Mouse (Mus musculus) kidney, adult 2 months (tissue): ENCODE measurements around the gene Slc4a1. TPM values are rescaled to one million over a fixed set of nuclear protein-coding genes. Genes with fewer than 3 reads are reported as not detected.
"Not testable (repeated sequence)": the region's sequence is repeated elsewhere in the genome, so short reads cannot be mapped to it uniquely, and the experiment has no call there.

Source experiments
- DNase-seq: peaks from one replicate; pipeline ENCODE4 v3.0.0; 2021
- H3K27ac ChIP-seq: fragments of 200-500 bp; 2 replicates; pipeline ENCODE4 v1.5.1; 2012; ENCODE audit warnings: low read depth, low read length, control low read depth, inconsistent platforms; ENCODE audit not compliant: insufficient read depth
- H3K27me3 ChIP-seq: fragments of 200-500 bp; replicated peaks from 2 replicates; pipeline ENCODE4 v1.6.1; 2012; ENCODE audit warnings: mild to moderate bottlenecking, moderate library complexity, low read length, inconsistent platforms; ENCODE audit not compliant: control insufficient read depth, insufficient read depth
- H3K36me3 ChIP-seq: fragments of 200-500 bp; 2 replicates; pipeline ENCODE4 v1.6.1; 2012; ENCODE audit warnings: mild to moderate bottlenecking, moderate library complexity, low read length, inconsistent platforms; ENCODE audit not compliant: control insufficient read depth, insufficient read depth
- H3K4me1 ChIP-seq: fragments of 200-500 bp; 2 replicates; pipeline ENCODE4 v1.6.1; 2011; ENCODE audit warnings: low read length; ENCODE audit not compliant: control insufficient read depth, insufficient read depth
- H3K4me3 ChIP-seq: fragments of 200-500 bp; 2 replicates; pipeline ENCODE4 v1.5.1; 2011; ENCODE audit warnings: mild to moderate bottlenecking, low read depth, low read length, control low read depth; ENCODE audit not compliant: insufficient read depth
- CTCF ChIP-seq: fragments of 200-500 bp; conservative IDR thresholded peaks from 2 replicates; pipeline ENCODE4 v1.5.1; 2011; ENCODE audit warnings: low read depth, mild to moderate bottlenecking, control low read depth, low read length, moderate library complexity, mixed read lengths; ENCODE audit not compliant: insufficient read depth, insufficient read length
- POLR2A ChIP-seq: fragments of 200-500 bp; IDR thresholded peaks from one replicate; pipeline ENCODE4 v1.6.1; 2011; ENCODE audit warnings: low read depth, low read length, control low read depth
- WGBS: fragments of 180-500 bp; shearing (Covaris S2); methylation state at CpG from one replicate; pipeline ENCODE4 v1.1.7; 2018; 5-methylcytosine and 5-hydroxymethylcytosine counted together
- polyA plus RNA-seq: library from polyadenylated mRNA; depleted of rRNA; stranded (reverse); fragments of >200 nt; gene quantifications from 2 replicates; pipeline ENCODE4 v1.2.3, GENCODE M21; 2012

Slc4a1 gene
- polyA plus RNA-seq, 1 experiment, result 90.6 TPM

DNA sequence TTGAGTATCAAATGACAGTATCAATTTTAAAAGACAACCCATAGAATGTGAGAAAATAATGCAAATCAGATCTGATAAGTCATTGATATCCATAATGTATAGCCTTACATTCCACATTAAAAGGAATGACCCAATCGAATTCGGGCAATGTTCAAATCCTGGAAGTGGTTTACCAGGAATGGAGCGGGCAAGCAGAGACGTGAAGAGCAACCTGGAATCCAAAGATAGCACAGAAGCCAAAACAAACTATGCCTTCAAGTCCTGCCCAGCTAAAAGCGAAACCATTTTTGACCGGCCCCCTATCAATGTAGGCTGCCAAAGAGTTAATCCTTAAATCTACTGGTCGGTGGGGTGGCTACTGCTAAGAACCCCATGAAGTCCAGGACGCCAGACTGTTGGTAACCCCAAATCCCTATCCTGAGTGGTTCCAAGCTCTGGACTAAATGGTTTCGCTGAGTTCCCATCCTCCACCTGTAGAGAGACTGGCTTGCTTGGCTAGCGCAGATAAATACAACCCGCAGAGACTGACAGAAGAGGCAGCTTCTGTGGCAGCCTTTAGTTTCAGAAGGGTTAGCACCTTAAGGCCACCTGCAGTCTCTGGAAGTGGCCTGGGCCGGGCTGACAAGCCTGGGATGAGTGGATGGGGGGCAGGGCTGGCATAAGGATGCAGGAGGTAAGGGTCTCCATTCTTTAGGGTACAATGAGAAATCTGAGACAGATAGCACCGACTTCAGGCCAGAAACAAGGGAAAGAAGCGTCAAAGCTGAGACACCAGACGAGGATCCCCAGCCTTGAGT lies 26.6 kb upstream of the Slc4a1 start:
- TF ChIP-seq POLR2A, result no peak
- TF ChIP-seq CTCF, result no peak
- H3K36me3 ChIP-seq, result no peaks in the 10 kb centered on the region
- DNase-seq, result no peak
- no peak overlapping the region for H3K27ac ChIP-seq
- 29% methylated on average over 15 of the region's 15 CpGs for WGBS
- no peaks in the 10 kb centered on the region for H3K4me1 ChIP-seq
- H3K27me3 ChIP-seq, result no peaks in the 10 kb centered on the region
- H3K4me3 ChIP-seq, result no peak overlapping the region

GRCm38 (mm10) chr11:102389436-102389835 lies 23.4 kb upstream of the Slc4a1 start:
- WGBS, result 79% methylated on average over 4 of the region's 5 CpGs
- not testable (repeated sequence) for DNase-seq, H3K36me3 ChIP-seq

DNA sequence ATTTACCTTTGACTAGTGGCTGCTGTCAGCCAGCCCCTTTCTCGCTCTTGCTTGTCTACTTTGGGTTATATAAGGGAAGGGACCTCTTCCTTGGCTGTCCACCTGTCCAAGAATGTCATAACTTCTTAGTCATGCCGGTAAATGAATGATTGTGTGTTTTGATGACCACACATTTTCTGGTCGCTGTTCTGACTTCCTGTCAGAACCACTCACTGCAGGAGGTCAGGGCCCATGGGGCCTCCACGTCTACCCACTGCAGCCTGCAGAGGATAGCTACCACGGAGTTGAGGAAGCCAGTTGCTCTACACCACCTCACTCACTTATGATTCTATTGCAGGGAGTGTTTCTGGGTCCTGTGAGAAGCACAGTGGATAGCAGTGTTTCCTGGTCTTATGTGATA lies 20.1 kb upstream of the Slc4a1 start:
- no peaks in the 10 kb centered on the region for H3K36me3 ChIP-seq
- WGBS, result 41% methylated on average over 5 of the region's 5 CpGs

More at GRCm38 (mm10) chr11:102389436-102389835, 23.4 kb upstream of the Slc4a1 start:
- not testable (repeated sequence) for H3K27ac ChIP-seq, H3K4me1 ChIP-seq, H3K27me3 ChIP-seq, H3K4me3 ChIP-seq

DNA sequence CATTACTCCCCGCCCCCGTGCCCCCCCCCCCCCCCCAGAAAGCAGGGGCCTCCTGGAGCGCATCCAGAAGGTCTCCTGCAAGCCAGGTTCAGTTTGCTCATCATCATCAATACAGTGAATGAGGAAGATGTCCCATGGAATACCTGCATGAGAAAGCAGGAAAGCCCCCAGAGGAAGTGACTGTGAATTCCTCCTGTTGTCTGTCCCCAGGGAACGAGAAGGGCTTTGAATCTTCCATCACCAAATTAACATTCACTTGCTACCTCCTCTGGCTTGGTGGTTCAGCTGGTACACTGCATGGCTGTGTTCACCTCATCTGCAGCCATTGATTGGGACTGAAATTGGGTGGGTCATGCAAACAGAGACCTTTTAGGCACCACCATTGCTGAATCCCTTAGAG lies 19.1 kb upstream of the Slc4a1 start:
- H3K4me1 ChIP-seq, result no peaks in the 10 kb centered on the region
- WGBS, result 54% methylated on average over 4 of the region's 4 CpGs
- no peaks in the 10 kb centered on the region for H3K27me3 ChIP-seq
- no peaks in the 10 kb centered on the region for H3K36me3 ChIP-seq
- TF ChIP-seq POLR2A (no peak), CTCF (no peak)
- no peak for DNase-seq
- no peak overlapping the region for H3K27ac ChIP-seq
- H3K4me3 ChIP-seq, result no peak overlapping the region

More for the DNA sequence above, 20.1 kb upstream of the Slc4a1 start:
- Histone ChIP-seq H3K4me3 (no peak overlapping the region), H3K4me1 (no peaks in the 10 kb centered on the region), H3K27me3 (no peaks in the 10 kb centered on the region), H3K27ac (no peak overlapping the region)
- DNase-seq, result no peak
- TF ChIP-seq CTCF (no peak), POLR2A (no peak)

DNA sequence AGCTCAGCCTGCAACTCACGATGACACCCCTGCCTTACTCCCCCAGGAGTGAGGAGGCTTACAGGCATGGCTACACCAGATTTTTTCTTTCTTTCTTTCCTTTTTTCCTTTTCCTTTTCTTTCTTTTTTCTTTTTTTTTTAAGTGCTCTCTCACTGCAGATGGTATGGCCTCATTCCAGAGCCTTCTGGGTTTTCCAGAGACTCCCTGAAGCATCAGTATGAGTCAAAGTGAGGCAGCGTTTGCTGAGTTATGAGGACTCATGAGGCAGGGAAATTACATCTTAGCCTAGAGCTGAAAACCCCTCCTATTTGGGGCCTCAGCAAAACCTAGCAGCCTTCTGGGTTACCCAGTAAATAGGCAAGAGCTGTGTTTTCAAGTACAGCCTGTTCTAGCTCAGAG lies 18.4 kb upstream of the Slc4a1 start:
- Histone ChIP-seq H3K36me3 (no peaks in the 10 kb centered on the region), H3K4me3 (no peak overlapping the region), H3K27me3 (no peaks in the 10 kb centered on the region), H3K27ac (no peak overlapping the region), H3K4me1 (no peaks in the 10 kb centered on the region)
- no peak for DNase-seq
- WGBS, result 80% methylated on average over 2 of the region's 2 CpGs
- no peak for TF ChIP-seq CTCF
- no peak for TF ChIP-seq POLR2A

DNA sequence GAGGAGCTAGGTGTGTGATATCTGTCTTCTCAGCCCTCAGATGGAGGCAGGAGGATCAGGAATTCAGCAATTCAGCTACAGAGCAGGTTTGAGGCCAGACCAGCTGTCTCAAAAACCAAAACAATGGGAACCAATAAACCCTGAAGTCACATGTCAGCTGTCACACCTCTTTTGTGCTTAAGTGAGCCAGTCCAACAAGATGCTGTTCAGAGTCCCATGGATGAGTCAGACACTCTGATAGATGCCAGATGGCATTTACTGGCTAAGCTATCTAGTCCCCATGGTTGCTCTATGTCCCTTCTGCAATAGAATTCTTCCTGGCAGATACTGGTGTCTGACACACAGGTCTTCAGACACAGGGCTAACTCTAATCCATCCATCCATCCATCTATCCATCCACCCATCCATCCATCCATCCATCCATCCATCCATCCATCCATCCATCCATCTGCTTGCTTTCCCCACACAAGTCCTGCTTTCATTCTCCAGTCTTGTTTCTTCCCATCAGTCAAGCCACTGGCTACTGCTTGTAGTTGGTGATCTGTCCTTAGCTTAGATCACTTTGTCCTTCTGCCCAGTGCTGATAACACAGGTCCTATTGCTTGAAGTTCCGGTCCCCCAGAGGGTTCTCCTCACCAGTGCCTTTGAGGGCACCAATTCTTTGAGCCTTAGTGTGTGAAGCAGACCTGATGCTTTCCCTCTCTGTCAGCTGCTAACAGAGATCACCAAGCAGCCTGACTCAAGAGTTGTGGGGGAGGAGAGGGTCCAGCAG lies 17.5 kb upstream of the Slc4a1 start:
- H3K4me3 ChIP-seq, result no peak overlapping the region
- no peak for DNase-seq

DNA sequence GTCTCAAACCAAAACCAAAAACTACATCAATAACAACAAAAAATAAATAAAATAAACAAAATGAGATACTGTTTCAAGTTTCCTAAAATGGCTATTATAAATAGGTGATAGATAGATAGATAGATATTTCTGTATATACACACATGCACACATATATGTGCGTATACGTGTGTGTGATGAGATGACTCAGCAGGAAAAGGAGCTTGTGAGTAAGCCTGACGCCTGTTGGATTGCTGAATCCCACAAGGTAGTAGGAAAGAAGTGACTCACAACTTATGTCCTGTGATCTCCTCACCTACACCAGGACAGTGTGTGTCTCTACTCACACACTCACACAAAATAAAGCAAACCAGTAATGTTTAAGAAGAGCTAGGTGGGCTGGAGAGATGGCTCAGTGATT lies 16.8 kb upstream of the Slc4a1 start:
- Histone ChIP-seq H3K27ac (no peak overlapping the region), H3K27me3 (no peaks in the 10 kb centered on the region), H3K4me3 (no peak overlapping the region), H3K36me3 (no peaks in the 10 kb centered on the region), H3K4me1 (no peaks in the 10 kb centered on the region)
- 90% methylated on average over 3 of the region's 3 CpGs for WGBS
- no peak for TF ChIP-seq CTCF
- DNase-seq, result no peak

More for the DNA sequence above, 17.5 kb upstream of the Slc4a1 start:
- no peaks in the 10 kb centered on the region for H3K36me3 ChIP-seq
- H3K27me3 ChIP-seq, result no peaks in the 10 kb centered on the region
- no peak overlapping the region for H3K27ac ChIP-seq
- TF ChIP-seq CTCF (no peak), POLR2A (no peak)
- no peaks in the 10 kb centered on the region for H3K4me1 ChIP-seq
- WGBS, result 93% methylated on average over 1 of the region's 1 CpGs
